Mouse (Mus musculus) heart, embryonic 16.5 days (tissue): ENCODE data around the gene Trip11. TPM values are rescaled to one million over a fixed set of nuclear protein-coding genes. Genes with fewer than 3 reads are reported as not detected.

Experiments
- ATAC-seq: fragments of 200-750 bp; cut with Nextera tagmentation; replicated peaks from 2 replicates; pipeline ENCODE4 v1.8.0; 2017; ENCODE audit warnings: moderate number of reproducible peaks; ENCODE audit not compliant: insufficient read depth, low FRiP score; ENCODE audit errors: extremely low read depth
- H3K27ac ChIP-seq: fragments of 300-500 bp; sonication (generic); 2 replicates; pipeline ENCODE4 v1.5.1; 2014; ENCODE audit warnings: mild to moderate bottlenecking, low read length, control low read depth, moderate library complexity
- H3K27me3 ChIP-seq: fragments of 300-500 bp; sonication (generic); 2 replicates; pipeline ENCODE4 v1.6.1; 2014; ENCODE audit warnings: low read length, mixed read lengths; ENCODE audit not compliant: control insufficient read depth, insufficient read depth
- H3K36me3 ChIP-seq: fragments of 300-500 bp; sonication (generic); 2 replicates; pipeline ENCODE4 v1.6.1; 2014; ENCODE audit not compliant: control insufficient read depth, insufficient read depth
- H3K4me1 ChIP-seq: fragments of 300-500 bp; sonication (generic); 2 replicates; pipeline ENCODE4 v1.6.1; 2014; ENCODE audit warnings: low read length, mixed read lengths; ENCODE audit not compliant: control insufficient read depth, insufficient read depth
- H3K4me2 ChIP-seq: fragments of 300-500 bp; sonication (generic); 2 replicates; pipeline ENCODE4 v1.6.1; 2014; ENCODE audit warnings: low read depth, mild to moderate bottlenecking, control low read depth, low read length
- H3K4me3 ChIP-seq: fragments of 300-500 bp; sonication (generic); 2 replicates; pipeline ENCODE4 v1.5.1; 2014; ENCODE audit warnings: mild to moderate bottlenecking, control low read depth, low read length
- H3K9ac ChIP-seq: fragments of 300-500 bp; sonication (generic); 2 replicates; pipeline ENCODE4 v1.6.1; 2014; ENCODE audit warnings: low read length, control low read depth
- H3K9me3 ChIP-seq: fragments of 300-500 bp; sonication (generic); replicated peaks from 2 replicates; pipeline ENCODE4 v1.6.1; 2016; ENCODE audit warnings: low read length; ENCODE audit not compliant: control insufficient read depth
- WGBS: fragments of 180-500 bp; shearing (Covaris S2); extraction: QIAGEN DNeasy Blood & Tissue Kit; methylation state at CpG from one replicate; pipeline ENCODE4 v1.1.7; 2014; 5-methylcytosine and 5-hydroxymethylcytosine counted together
- polyA plus RNA-seq: library from polyadenylated mRNA; unstranded; fragments of >200 nt; fragmentation: Nextera tagmentation; extraction: Ambion mirVana; gene quantifications from 2 replicates; pipeline ENCODE4 v1.2.1, GENCODE M21; 2015

The Trip11 gene
- polyA plus RNA-seq, 1 experiment from 2014 or later: 19.8 TPM

- H3K9me3 ChIP-seq: no peaks in the 10 kb centered on the region; the same call in 1 of the 2 replicates
- no peaks in the 10 kb centered on the region for H3K4me1 ChIP-seq
- no peak overlapping the region for H3K4me2 ChIP-seq
- H3K4me3 ChIP-seq: no peak overlapping the region
- no peak for ATAC-seq
- no peak overlapping the region for H3K9ac ChIP-seq
- H3K27ac ChIP-seq: no peak overlapping the region
- WGBS: 89% methylated on average over 4 of the region's 4 CpGs
- H3K36me3 ChIP-seq: peaks cover 26% of the 10 kb centered on the region
- no peaks in the 10 kb centered on the region for H3K27me3 ChIP-seq
Observed at GRCm38 (mm10) chr12:101904906-101905305, 8.2 kb downstream of the Trip11 start.

DNA sequence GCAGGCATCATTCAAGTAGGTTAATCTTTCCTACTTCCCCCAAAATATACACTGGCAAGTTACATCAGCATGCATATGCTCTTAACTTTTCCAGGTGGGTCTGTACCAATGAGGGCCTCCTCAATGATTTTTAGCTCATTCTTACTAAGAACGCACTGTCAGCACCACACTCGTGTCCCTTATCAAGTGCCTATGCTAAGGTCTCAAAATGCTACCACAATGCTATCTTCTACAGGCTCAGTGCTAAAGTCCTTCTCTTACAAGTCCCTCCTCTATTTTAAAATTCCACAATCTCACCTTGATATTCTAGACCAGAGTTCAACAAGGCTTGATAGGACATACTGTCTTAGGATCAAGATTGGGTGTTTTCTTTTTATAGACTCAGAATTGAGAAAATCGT, 8.9 kb downstream of the Trip11 start:
- H3K9ac ChIP-seq: no peak overlapping the region
- no peak for ATAC-seq
- H3K27ac ChIP-seq: no peak overlapping the region
- no peaks in the 10 kb centered on the region for H3K4me1 ChIP-seq
- 75% methylated on average over 3 of the region's 3 CpGs for whole genome bisulfite sequencing
- H3K4me3 ChIP-seq: no peak overlapping the region
- H3K9me3 ChIP-seq: no peaks in the 10 kb centered on the region; the same call in 1 of the 2 replicates
- H3K4me2 ChIP-seq: no peak overlapping the region
- H3K36me3 ChIP-seq: peaks cover 26% of the 10 kb centered on the region
- no peaks in the 10 kb centered on the region for H3K27me3 ChIP-seq

GRCm38 (mm10) chr12:101899671-101900245, 13.3 kb downstream of the Trip11 start:
- Histone ChIP-seq H3K9me3 (no peaks in the 10 kb centered on the region), H3K4me3 (no peak overlapping the region), H3K4me2 (no peak overlapping the region), H3K27ac (no peak overlapping the region), H3K36me3 (peaks cover 9% of the 10 kb centered on the region), H3K27me3 (no peaks in the 10 kb centered on the region), H3K9ac (no peak overlapping the region), H3K4me1 (no peaks in the 10 kb centered on the region)
- no peak for ATAC-seq
- WGBS: 64% methylated on average over 2 of the region's 2 CpGs

GRCm38 (mm10) chr12:101898966-101899365, 14.1 kb downstream of the Trip11 start:
- Histone ChIP-seq H3K4me1 (no peaks in the 10 kb centered on the region), H3K4me2 (no peak overlapping the region), H3K4me3 (no peak overlapping the region), H3K27me3 (no peaks in the 10 kb centered on the region), H3K36me3 (peaks cover 6% of the 10 kb centered on the region), H3K9me3 (no peaks in the 10 kb centered on the region), H3K27ac (no peak overlapping the region), H3K9ac (no peak overlapping the region)
- WGBS: 98% methylated on average over 8 of the region's 8 CpGs
- ATAC-seq: no peak

DNA sequence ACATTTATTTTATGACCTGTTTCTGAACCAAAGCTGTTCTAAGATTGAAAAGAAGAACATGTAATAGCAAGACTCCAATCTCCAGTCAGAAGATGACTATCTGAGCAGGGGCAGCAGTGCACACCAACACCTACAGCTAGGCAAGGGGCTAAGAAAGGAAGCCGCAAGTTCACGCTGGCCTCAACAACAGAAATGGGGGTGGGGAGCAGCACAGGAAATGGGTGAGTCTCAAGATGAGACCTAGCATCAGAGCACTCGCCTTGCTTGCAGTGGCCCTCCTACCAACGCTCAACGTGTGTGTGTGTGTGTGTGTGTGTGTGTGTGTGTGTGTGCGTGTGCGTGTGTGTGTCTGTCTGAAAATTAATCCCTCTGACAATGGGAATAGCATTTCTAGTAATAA, 16.0 kb downstream of the Trip11 start:
- H3K4me3 ChIP-seq: no peak overlapping the region
- no peaks in the 10 kb centered on the region for H3K9me3 ChIP-seq
- H3K4me2 ChIP-seq: no peak overlapping the region
- H3K4me1 ChIP-seq: no peaks in the 10 kb centered on the region
- no peaks in the 10 kb centered on the region for H3K27me3 ChIP-seq
- peaks cover 12% of the 10 kb centered on the region for H3K36me3 ChIP-seq
- WGBS: 67% methylated on average over 7 of the region's 7 CpGs
- H3K27ac ChIP-seq: no peak overlapping the region
- H3K9ac ChIP-seq: no peak overlapping the region
- ATAC-seq: peak; percentile 65

GRCm38 (mm10) chr12:101893296-101893695, 19.8 kb downstream of the Trip11 start:
- no peak for ATAC-seq
- Histone ChIP-seq H3K4me3 (no peak overlapping the region), H3K36me3 (peaks cover 24% of the 10 kb centered on the region), H3K9me3 (no peaks in the 10 kb centered on the region), H3K4me2 (no peak overlapping the region), H3K4me1 (no peaks in the 10 kb centered on the region), H3K27ac (no peak overlapping the region), H3K27me3 (no peaks in the 10 kb centered on the region), H3K9ac (no peak overlapping the region)
- WGBS: 82% methylated on average over 8 of the region's 8 CpGs

- Histone ChIP-seq H3K4me2 (no peak overlapping the region), H3K27me3 (no peaks in the 10 kb centered on the region), H3K9ac (no peak overlapping the region), H3K9me3 (no peaks in the 10 kb centered on the region), H3K4me3 (no peak overlapping the region), H3K36me3 (peaks cover 25% of the 10 kb centered on the region), H3K4me1 (no peaks in the 10 kb centered on the region), H3K27ac (no peak overlapping the region)
- 95% methylated on average over 2 of the region's 2 CpGs for WGBS
- no peak for ATAC-seq
Observed at GRCm38 (mm10) chr12:101892832-101893231, 20.2 kb downstream of the Trip11 start.

- Histone ChIP-seq H3K27ac (no peak overlapping the region), H3K36me3 (peaks cover 32% of the 10 kb centered on the region), H3K9ac (no peak overlapping the region), H3K4me1 (no peaks in the 10 kb centered on the region), H3K4me2 (no peak overlapping the region), H3K27me3 (no peaks in the 10 kb centered on the region), H3K9me3 (no peaks in the 10 kb centered on the region), H3K4me3 (no peak overlapping the region)
- 91% methylated on average over 5 of the region's 5 CpGs for WGBS
- ATAC-seq: no peak
Observed at GRCm38 (mm10) chr12:101891066-101891465, 22.0 kb downstream of the Trip11 start.

- H3K4me3 ChIP-seq: no peak overlapping the region
- H3K4me2 ChIP-seq: no peak overlapping the region
- WGBS: 89% methylated on average over 3 of the region's 3 CpGs
- H3K4me1 ChIP-seq: no peaks in the 10 kb centered on the region
- H3K9me3 ChIP-seq: no peaks in the 10 kb centered on the region
- H3K27ac ChIP-seq: no peak overlapping the region
- no peak for ATAC-seq
- no peak overlapping the region for H3K9ac ChIP-seq
- H3K36me3 ChIP-seq: peaks cover 46% of the 10 kb centered on the region
- H3K27me3 ChIP-seq: no peaks in the 10 kb centered on the region
Observed at GRCm38 (mm10) chr12:101889351-101889750, 23.7 kb downstream of the Trip11 start.
